Mouse (Mus musculus): ENCODE results near the gene Hand1.
"Not testable (repeated sequence)": the region's sequence is repeated elsewhere in the genome, so short reads cannot be mapped to it uniquely, and the experiment has no call there.

- not testable (repeated sequence) for TF ChIP-seq CTCF, POLR2A (IDR thresholded peaks at IDR 0.05; ENCODE audit: insufficient read depth, low read depth, low read length)
These were observed 14.1 kb upstream of the Hand1 start for GRCm38 (mm10) chr11:57846421-57847363.
